Mouse (Mus musculus) forebrain, embryonic 12.5 days (tissue): Measurements from ENCODE around the gene Ints13. TPM values are rescaled to one million over a fixed set of nuclear protein-coding genes. Genes with fewer than 3 reads are reported as not detected.

Experiments
- ATAC-seq: fragments of 200-750 bp; cut with Nextera tagmentation; 2 replicates; pipeline ENCODE4 v1.8.0; 2017; ENCODE audit warnings: moderate TSS enrichment; ENCODE audit not compliant: low FRiP score
- H3K27ac ChIP-seq: fragments of 300-500 bp; sonication (generic); 2 replicates; pipeline ENCODE4 v1.5.1; 2016; ENCODE audit warnings: mild to moderate bottlenecking
- H3K27me3 ChIP-seq: fragments of 300-500 bp; sonication (generic); 2 replicates; pipeline ENCODE4 v1.6.1; 2016; ENCODE audit warnings: mild to moderate bottlenecking
- H3K36me3 ChIP-seq: fragments of 300-500 bp; sonication (generic); replicated peaks from 2 replicates; pipeline ENCODE4 v1.6.1; 2016; ENCODE audit warnings: mild to moderate bottlenecking
- H3K4me1 ChIP-seq: fragments of 300-500 bp; sonication (generic); 2 replicates; pipeline ENCODE4 v1.6.1; 2016
- H3K4me2 ChIP-seq: fragments of 300-500 bp; sonication (generic); 2 replicates; pipeline ENCODE4 v1.6.1; 2016; ENCODE audit warnings: mild to moderate bottlenecking, moderate library complexity
- H3K4me3 ChIP-seq: fragments of 300-500 bp; sonication (generic); replicated peaks from 2 replicates; pipeline ENCODE4 v1.5.1; 2016; ENCODE audit warnings: mild to moderate bottlenecking
- H3K9ac ChIP-seq: fragments of 300-500 bp; sonication (generic); 2 replicates; pipeline ENCODE4 v1.6.1; 2016; ENCODE audit warnings: mild to moderate bottlenecking
- H3K9me3 ChIP-seq: fragments of 300-500 bp; sonication (generic); 2 replicates; pipeline ENCODE4 v1.6.1; 2016
- WGBS: fragments of 180-500 bp; shearing (Covaris S2); methylation state at CpG from one replicate; pipeline ENCODE4 v1.1.7; 2016; 5-methylcytosine and 5-hydroxymethylcytosine counted together
- polyA plus RNA-seq: library from polyadenylated mRNA; unstranded; fragments of >200 nt; fragmentation: Nextera tagmentation; extraction: Ambion mirVana; gene quantifications from 2 replicates; pipeline ENCODE4 v1.2.1, GENCODE M21; 2016

The Ints13 gene
- polyA plus RNA-seq, 1 experiment from 2014 or later = 96.4 TPM

DNA sequence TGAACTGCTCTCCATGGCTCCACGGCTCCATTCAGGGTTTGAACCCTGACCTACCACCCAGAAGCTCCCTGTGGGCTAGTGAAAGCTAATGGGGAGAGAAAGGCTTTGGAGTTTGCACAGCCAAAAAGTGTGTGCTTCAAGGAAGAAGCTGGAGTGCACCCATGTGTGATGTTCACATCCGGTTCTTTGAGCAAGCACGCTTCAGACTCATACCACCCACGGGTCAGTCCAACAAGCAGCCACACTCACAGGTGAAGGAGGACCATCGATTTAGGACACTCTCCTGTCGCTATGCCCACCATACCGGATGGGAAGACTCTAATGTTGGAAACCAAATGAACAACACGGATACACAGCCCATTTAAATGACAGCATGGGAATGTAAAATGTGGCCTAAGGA lies 66.1 kb downstream of the Ints13 start:
- 80% methylated on average over 8 of the region's 8 CpGs for whole genome bisulfite sequencing
- H3K27ac ChIP-seq = no peak overlapping the region
- ATAC-seq = no peak
- no peak overlapping the region for H3K9ac ChIP-seq
- H3K4me3 ChIP-seq = no peak overlapping the region
- H3K27me3 ChIP-seq = no peaks in the 10 kb centered on the region
- H3K4me2 ChIP-seq = no peak overlapping the region
- no peaks in the 10 kb centered on the region for H3K9me3 ChIP-seq
- H3K4me1 ChIP-seq = peaks cover 3% of the 10 kb centered on the region; the same call in 1 of the 2 replicates
- H3K36me3 ChIP-seq = no peaks in the 10 kb centered on the region

DNA sequence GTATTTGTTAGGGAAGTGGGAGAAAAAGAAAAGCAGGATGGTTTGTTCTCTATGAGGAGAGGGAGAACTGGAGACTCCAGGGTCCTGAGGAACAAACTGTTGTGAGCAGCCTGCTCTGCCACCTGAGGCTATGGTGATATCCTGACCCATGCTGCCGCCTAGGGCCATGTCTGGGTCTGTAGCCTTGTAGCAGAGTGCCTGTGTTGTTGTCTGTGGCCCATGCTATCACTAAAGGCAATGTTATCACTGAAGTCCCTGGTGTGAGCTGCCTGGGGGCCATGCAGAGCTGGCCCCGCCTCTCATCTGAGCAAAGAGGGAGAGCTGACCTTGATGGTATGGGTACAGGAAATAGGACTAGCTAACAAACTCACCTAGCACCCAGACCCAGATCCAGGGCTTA lies 67.7 kb downstream of the Ints13 start:
- H3K4me3 ChIP-seq = no peak overlapping the region
- H3K36me3 ChIP-seq = no peaks in the 10 kb centered on the region
- whole genome bisulfite sequencing = 74% methylated on average over 2 of the region's 2 CpGs
- H3K4me1 ChIP-seq = peaks cover 3% of the 10 kb centered on the region; the same call in 1 of the 2 replicates
- no peaks in the 10 kb centered on the region for H3K9me3 ChIP-seq
- H3K4me2 ChIP-seq = no peak overlapping the region
- H3K27me3 ChIP-seq = no peaks in the 10 kb centered on the region
- H3K27ac ChIP-seq = no peak overlapping the region
- H3K9ac ChIP-seq = no peak overlapping the region
- no peak for ATAC-seq

DNA sequence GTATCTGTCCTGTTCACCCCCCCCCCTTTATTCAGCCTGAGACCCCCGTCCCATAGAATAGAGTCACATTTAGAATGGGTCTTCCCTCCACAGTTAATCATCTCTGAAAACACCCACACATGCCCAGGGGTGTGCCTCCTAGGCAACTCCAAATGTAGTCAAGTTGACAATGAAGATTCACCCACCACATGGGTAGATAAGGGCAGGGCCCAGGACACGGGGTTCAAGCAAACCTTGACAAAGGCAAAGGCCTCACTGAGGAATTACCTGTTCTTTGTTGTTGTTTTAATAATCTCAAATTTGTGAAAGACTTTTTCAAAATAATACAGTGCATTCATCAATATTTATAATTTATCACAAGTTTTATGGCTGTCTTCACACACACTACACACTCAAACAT lies 73.2 kb downstream of the Ints13 start:
- H3K27ac ChIP-seq = no peak overlapping the region
- H3K36me3 ChIP-seq = no peaks in the 10 kb centered on the region
- ATAC-seq = no peak
- H3K4me3 ChIP-seq = no peak overlapping the region
- H3K4me1 ChIP-seq = peaks cover 18% of the 10 kb centered on the region
- H3K27me3 ChIP-seq = peaks cover 50% of the 10 kb centered on the region
- no peak overlapping the region for H3K4me2 ChIP-seq
- WGBS = 81% methylated on average over 2 of the region's 2 CpGs
- no peak overlapping the region for H3K9ac ChIP-seq
- no peaks in the 10 kb centered on the region for H3K9me3 ChIP-seq

DNA sequence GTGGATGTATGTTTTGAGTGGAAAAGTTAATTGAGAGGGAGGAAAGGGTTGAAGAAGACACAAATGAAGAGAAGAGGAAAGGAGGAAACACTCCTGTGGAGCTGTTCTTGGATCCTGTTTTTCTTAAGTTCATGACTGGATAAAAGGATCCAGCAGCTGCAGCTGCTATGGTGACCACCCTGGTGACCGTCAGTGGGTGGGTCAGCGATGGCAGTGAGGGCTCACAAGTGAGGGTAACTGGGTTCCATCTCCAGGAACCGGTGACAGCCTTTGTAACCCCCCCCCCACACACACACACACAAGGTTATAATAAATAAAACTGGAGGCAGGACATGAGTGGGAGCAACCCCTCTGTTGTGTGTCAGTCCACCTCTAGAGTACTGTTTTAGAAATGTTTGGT lies 74.8 kb downstream of the Ints13 start:
- no peak for ATAC-seq
- WGBS = 63% methylated on average over 3 of the region's 3 CpGs

DNA sequence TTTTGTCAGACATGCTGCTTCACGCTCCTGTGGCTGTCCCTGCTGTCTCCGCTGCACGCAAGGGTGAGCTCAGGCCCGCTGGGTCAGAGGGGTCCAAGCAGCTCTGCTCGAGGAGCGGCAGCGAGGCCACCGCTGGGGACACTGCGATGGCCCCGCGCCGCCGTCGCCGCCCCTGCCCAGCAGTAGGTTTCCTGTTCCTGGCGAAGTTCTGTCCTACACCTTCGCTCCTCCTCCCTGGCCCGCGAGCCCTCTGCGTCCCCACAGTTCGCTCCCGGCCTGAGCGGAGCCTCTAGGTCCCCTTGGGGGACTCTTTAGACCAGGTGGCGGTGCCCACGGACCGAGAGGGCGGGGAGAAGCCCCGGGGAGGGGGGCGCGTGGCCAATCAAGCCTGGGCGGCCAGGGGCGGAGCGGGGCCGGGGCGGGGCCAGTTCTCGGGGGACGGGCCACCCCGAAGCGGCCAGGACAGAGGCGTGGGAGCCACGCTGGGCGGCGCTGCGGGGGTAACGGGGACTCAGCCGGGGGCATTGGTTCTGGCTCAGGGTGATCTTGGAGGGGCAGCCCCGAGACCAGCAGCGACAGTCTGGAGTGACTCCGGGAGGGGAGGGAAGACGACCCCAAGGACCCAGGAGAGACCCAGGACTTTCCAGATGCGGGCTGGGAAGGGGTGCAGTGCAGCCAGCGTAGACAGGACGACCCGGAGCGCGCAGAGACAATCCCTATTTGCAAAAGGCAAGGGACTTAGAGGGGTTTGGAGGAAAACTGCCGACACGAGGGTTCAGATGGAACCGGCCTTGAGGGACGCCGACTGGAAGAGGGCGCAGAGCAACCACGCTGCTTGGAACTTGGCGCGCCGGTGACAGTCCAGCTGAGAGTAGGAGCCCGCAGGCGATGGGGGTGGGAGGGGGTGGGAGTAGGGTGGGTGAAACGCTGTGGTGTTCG lies 75.5 kb downstream of the Ints13 start, which contains the start of gene Itpr2:
Gene Itpr2, minus strand, starts transcription at position 358 of the 939 bp plus-strand sequence.
- under 1% methylated on average over 64 of the region's 70 CpGs for WGBS
- ATAC-seq = peak; percentile 93

More for the DNA sequence above, 74.8 kb downstream of the Ints13 start:
- Histone ChIP-seq H3K27ac (no peak overlapping the region), H3K9me3 (no peaks in the 10 kb centered on the region), H3K4me2 (peak overlapping the region; percentile 98), H3K27me3 (peaks cover 53% of the 10 kb centered on the region), H3K9ac (peak overlapping the region; percentile 62; the same call in 1 of the 2 replicates), H3K4me1 (peaks cover 18% of the 10 kb centered on the region), H3K36me3 (no peaks in the 10 kb centered on the region), H3K4me3 (peak overlapping the region; percentile 67)

DNA sequence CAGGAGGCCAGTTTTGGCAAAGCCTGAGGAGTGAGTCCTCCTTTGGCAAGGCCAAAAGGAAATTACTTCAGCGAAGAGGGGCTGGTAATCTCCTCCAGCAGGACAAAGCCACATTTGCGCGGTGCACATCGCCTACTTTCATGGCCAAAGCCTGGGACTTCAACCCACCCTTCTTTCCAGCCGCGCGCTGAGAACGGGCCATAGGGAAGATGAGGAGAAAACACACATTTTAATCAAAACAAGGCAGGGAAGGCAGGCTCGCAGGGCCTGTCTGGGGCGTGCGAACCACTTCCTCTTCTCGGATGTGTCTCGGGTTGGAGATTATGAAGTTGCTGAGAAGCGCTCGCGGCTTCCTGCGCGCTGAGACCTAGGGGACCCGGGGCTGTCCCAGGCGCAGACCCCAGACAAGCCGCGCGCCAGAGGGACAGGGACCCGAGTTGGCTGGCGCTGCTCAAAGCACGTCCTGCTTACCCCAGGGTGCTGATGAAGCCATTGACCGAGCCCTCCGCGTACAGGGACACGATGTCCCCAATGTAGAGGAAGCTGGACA lies 76.2 kb downstream of the Ints13 start:
- Histone ChIP-seq H3K27ac (no peak overlapping the region), H3K4me1 (peaks cover 18% of the 10 kb centered on the region), H3K4me3 (peak overlapping the region; percentile 67), H3K9ac (peak overlapping the region; percentile 62), H3K4me2 (peak overlapping the region; percentile 98), H3K36me3 (no peaks in the 10 kb centered on the region), H3K9me3 (no peaks in the 10 kb centered on the region), H3K27me3 (peaks cover 53% of the 10 kb centered on the region)
- under 1% methylated on average over 30 of the region's 30 CpGs for WGBS
- ATAC-seq = peak; percentile 53

More for the DNA sequence above, 75.5 kb downstream of the Ints13 start, which contains the start of gene Itpr2:
- H3K27me3 ChIP-seq = peaks cover 53% of the 10 kb centered on the region
- H3K27ac ChIP-seq = no peak within 1 kb of the TSS
- peak within 1 kb of the TSS; percentile 62 for H3K9ac ChIP-seq
- H3K9me3 ChIP-seq = no peaks in the 10 kb centered on the region
- H3K4me3 ChIP-seq = peak within 1 kb of the TSS; percentile 67
- peak within 1 kb of the TSS; percentile 98 for H3K4me2 ChIP-seq
- H3K4me1 ChIP-seq = peaks cover 18% of the 10 kb centered on the region
- no peaks in the 10 kb centered on the region for H3K36me3 ChIP-seq

DNA sequence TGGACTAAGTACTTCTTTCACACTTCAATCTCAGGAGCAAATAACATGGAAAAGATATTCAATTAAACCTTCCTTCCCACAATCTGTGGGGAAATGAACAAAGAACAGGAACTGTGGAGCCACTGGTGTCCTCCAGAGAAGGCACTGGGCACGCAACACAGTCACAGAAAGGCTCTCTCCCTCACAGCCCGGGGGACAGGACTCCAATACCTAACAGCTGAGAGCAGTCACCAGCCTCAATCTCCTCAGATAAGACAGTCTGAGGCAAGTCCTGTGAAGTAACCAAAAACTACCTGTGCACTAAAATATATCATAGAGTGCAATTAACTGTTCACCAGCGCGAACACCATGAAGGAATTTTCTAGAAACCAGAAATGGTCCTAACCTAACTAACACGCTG lies 76.9 kb downstream of the Ints13 start:
- no peak for ATAC-seq
- WGBS = 72% methylated on average over 5 of the region's 5 CpGs
- peaks cover 53% of the 10 kb centered on the region for H3K27me3 ChIP-seq
- no peaks in the 10 kb centered on the region for H3K9me3 ChIP-seq
- no peak overlapping the region for H3K27ac ChIP-seq
- no peak overlapping the region for H3K9ac ChIP-seq
- peaks cover 18% of the 10 kb centered on the region for H3K4me1 ChIP-seq
- H3K4me2 ChIP-seq = no peak overlapping the region
- no peak overlapping the region for H3K4me3 ChIP-seq
- no peaks in the 10 kb centered on the region for H3K36me3 ChIP-seq

DNA sequence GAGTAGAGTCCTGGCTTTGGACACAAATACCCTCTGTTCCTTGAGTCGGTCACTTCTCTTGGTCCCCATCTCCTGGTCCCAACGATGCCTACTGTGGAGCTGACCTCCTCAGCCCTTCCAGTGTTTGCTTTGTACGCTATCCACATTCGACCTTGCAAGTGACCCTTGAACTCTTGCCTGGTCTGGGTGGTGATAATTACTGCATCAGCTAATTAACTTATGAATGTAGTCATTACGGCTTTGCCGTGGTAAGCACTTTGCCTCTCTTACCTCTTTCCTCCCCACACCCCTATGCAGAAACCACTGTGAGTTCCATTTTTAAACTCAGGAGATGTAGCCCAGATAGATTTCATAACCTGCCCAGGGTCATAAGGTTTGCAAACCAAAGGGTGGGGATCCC lies 77.4 kb downstream of the Ints13 start:
- H3K27me3 ChIP-seq = peaks cover 53% of the 10 kb centered on the region
- no peak overlapping the region for H3K4me2 ChIP-seq

More for the DNA sequence above, 77.4 kb downstream of the Ints13 start:
- no peak overlapping the region for H3K27ac ChIP-seq
- WGBS = 69% methylated on average over 6 of the region's 6 CpGs
- H3K9me3 ChIP-seq = no peaks in the 10 kb centered on the region
- H3K9ac ChIP-seq = no peak overlapping the region
- H3K4me1 ChIP-seq = peaks cover 18% of the 10 kb centered on the region
- H3K36me3 ChIP-seq = no peaks in the 10 kb centered on the region
- no peak overlapping the region for H3K4me3 ChIP-seq
- no peak for ATAC-seq

Other genes with a start within 250 kb of the Ints13 start
- gene Itpr2, start 75.6 kb downstream of the Ints13 start, polyA plus RNA-seq = 3.0 and 3.4 TPM in 2 replicates
- 74.9 and 77.4 TPM in 2 replicates for gene Fgfr1op2, start 632 bp downstream of the Ints13 start, polyA plus RNA-seq
- 117 and 125 TPM in 2 replicates for gene Med21, start 64.7 kb upstream of the Ints13 start, polyA plus RNA-seq
- 26.0 and 29.6 TPM in 2 replicates for gene Tm7sf3, start 65.0 kb upstream of the Ints13 start, polyA plus RNA-seq
- gene Stk38l, start 147.2 kb upstream of the Ints13 start, polyA plus RNA-seq = 17.6 TPM in 2 replicates
- gene Arntl2, start 218.2 kb upstream of the Ints13 start, polyA plus RNA-seq = 0.86 and 1.4 TPM in 2 replicates